Mouse (Mus musculus) lung, adult 18-20 months (tissue): ENCODE results near the gene Sept1.
"Not testable (repeated sequence)": the region's sequence is repeated elsewhere in the genome, so short reads cannot be mapped to it uniquely, and the experiment has no call there.

Experiments
- DNase-seq, 2 experiments: peaks; one replicate each; pipeline ENCODE4 v3.0.0; 2022; ENCODE audit warnings: mixed read lengths in 2 of 2

Gene Sept1

GRCm38 (mm10) chr7:127253821-127254769 lies 21.2 kb upstream of the Sept1 start:
- peak; percentile 94 to 95 for DNase-seq

- no peak for DNase-seq
These were observed 20.4 kb upstream of the Sept1 start for GRCm38 (mm10) chr7:127253341-127253740.

GRCm38 (mm10) chr7:127252414-127252813 lies 19.5 kb upstream of the Sept1 start:
- DNase-seq = no peak

DNA sequence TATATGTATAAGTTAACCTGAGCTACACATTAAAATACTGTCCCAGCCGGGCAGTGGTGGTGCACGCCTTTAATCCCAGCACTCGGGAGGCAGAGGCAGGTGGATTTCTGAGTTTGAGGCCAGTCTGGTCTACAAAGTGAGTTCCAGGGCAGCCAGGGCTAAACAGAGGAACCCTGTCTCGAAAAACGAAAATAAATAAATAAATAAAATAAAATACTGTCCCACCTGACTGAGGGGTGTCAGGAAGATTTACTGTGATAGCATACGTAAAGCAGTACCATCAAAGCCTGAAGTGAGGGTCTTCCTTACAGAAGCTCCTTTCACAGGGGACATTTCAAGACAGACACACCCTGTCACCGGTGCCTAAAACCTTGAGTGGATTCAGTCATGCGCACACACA lies 17.6 kb upstream of the Sept1 start:
- not testable (repeated sequence) for DNase-seq

DNA sequence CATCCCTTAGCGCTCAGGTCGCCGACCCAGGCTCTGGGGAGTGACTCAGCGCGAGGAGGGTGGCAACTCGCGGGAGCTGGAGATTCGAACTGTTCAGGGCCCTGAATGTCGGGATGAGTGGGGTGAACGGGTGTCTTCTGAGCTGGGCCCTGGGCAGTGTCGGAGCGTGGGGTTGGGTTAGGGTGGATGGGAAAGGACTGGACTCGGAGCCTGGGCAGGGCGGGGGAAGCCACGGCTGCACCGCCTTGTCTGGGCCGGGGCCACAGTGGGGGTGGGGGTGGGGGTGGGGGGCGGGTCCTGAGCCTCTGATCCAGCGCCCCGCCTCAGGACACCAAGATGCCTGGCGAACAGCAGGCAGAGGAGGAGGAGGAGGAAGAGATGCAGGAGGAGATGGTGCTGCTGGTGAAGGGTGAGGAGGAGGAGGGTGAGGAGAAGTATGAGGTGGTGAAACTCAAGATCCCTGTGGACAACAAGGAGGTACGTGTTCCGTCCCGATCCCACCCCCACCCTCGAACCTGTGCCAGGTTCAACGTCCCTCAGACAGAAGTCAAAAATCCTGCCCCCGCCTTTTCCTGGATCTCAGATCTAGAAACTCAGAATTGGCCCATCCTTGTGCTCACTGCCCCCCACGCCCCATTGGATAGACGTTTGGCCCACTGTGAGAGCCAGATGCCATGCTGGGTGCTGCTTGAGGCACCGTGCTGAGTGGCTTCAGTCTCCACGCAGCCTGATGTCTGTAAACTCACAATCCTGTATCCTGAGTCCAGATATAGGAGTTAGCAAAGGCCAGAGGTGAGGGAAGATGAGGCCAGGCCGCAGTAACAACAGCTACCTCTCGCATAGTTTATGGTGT lies 12.0 kb upstream of the Sept1 start:
- peak; percentile 53 to 55 for DNase-seq

DNA sequence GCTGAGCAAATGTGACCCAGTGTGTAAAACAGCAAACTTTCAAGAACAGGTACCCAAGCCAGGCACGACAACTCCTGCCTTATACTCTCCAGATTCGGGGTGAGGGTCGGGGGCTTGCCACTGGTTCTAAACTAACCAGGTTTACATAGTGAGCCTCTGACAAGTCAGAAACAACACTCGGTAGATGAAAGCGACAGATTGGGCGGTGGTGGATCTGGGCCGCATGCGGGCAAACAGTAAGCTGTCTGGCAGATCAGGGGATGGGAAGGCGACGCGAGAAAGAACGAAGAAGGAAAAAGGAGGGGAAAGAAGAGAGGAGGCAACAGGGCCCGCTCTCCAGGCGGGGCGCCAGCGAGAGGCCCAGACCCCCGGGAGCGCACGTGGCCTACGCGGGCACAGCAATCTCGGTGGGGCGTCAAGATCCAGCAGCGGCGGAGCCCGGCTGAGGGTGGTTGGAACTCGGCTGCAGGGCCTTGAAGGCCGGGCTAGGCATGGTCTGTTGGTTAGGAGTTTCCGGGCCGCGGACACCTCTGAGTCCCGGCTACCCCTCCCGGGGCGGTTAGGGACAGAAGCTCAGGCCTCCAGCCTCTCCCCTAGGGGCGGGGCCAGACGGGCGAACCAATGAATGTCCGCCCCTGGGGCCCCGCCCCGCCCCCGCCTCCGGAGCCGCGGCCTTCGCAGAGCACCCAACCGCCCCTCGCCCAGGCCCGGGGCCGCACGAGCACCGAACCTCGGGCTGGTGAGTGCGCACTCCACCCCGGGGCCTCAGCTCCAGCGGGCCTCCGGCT lies 11.1 kb upstream of the Sept1 start, which contains the start of gene Zfp771:
TSS of gene Zfp771 (plus strand) at position 405 of the 788 bp plus-strand sequence.
- peak; percentile 94 to 97 for DNase-seq

GRCm38 (mm10) chr7:127243361-127243867 lies 10.5 kb upstream of the Sept1 start:
- no peak for DNase-seq

DNA sequence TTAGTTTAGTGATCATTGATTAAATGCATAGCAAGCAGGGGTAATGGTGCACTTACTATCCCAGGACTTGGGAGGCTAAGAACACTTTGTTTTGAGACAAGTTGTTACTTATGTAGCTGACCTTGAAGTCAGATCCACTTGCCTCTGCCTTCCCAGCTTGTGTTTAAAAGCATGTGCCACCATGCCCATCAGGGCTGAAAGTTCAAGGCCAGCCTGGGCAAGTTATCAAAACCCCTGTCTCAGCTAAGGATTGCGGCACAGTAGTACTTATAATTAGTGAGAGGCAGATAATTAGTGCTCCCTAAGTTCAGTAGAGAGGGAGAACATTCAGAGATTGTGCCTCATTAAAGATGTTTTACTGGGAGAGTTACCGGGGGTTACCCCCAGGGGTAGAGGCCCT lies 1.8 kb upstream of the Sept1 start:
- DNase-seq = no peak

GRCm38 (mm10) chr7:127233765-127234164 lies 835 bp upstream of the Sept1 start:
- no peak for DNase-seq

GRCm38 (mm10) chr7:127233368-127233749 lies 429 bp upstream of the Sept1 start:
- no peak for DNase-seq

DNA sequence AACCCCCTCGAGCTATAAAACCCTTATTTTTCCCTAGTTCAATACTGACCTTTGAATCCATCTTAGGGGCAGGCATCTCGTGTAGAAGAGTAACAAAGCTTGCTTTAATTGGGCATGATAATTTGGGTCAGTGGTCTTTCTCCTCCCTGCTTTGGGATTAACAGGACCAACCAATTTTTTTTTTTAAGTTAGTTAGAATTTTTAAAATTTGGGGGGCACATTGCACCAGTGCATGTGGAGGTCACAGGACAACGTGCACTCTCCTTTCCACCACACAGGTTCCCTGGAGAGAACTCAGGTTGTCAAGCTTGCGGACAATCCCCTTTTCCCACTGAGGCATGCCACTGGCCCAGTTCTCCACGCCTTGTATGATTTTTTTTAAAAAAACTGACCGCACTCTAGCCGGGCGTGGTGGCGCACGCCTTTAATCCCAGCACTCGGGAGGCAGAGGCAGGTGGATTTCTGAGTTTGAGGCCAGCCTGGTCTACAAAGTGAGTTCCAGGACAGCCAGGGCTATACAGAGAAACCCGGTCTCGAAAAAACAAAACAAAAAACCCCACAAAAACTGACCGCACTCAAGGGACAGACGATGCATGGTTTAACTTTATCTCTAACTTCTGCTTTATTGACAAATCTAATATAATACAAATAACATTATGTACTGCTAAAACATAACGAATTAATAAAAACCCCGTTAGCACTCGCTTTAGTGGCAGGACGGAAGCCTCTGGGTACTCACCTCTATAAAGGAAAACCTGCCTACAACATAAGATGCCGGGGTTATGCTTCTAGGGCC lies 906 bp downstream of the Sept1 start:
- DNase-seq = no peak

DNA sequence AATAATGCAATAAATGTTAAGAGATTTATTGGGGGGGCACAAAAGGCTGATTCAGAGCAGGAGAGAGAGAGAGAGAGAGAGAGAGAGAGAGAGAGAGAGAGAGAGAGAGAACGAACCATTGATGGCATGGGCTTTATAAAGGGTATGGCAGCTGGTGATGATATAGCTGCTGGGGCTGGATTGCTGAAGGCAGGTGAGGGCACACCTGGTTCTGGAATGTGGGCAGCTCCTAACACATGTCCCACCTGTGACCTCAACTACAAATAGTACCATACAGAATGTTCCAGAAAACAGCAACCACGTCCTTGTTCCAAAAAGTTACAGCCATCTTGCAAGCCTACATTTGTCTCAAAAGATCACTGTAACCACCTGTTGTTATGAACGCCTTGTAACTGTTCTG lies 1.6 kb downstream of the Sept1 start:
- no peak for DNase-seq

DNA sequence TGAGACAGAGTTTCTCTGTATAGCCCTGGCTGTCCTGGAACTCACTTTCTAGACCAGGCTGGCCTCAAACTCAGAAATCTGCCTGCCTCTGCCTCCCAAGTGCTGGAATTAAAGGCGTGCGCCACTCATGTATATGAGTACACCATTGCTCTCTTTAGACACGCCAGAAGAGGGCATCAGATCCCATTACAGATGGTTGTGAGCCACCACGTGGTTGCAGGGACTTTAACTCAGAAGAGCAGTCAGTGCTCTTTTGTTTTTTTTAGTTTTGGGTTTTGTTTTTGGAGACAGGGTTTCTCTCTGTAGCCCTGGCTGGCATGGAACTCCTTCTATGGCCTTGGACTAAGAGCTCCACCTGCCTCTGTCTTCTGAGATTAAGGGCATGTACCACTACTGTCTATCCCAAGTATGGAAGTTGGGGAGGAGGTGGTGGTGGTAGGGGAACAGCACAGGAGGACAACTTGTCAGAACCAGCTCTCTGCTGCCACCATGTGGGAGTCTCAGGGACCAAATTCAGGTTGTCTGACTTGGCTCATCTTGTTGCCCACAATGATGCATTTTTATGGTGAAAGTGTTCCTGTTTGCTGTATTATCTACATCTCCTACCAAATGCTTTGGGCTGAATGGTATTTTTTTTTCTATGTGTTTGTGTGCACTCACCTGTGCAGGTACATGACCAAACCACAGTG lies 4.2 kb downstream of the Sept1 start:
- DNase-seq = peak; percentile 73 to 76

DNA sequence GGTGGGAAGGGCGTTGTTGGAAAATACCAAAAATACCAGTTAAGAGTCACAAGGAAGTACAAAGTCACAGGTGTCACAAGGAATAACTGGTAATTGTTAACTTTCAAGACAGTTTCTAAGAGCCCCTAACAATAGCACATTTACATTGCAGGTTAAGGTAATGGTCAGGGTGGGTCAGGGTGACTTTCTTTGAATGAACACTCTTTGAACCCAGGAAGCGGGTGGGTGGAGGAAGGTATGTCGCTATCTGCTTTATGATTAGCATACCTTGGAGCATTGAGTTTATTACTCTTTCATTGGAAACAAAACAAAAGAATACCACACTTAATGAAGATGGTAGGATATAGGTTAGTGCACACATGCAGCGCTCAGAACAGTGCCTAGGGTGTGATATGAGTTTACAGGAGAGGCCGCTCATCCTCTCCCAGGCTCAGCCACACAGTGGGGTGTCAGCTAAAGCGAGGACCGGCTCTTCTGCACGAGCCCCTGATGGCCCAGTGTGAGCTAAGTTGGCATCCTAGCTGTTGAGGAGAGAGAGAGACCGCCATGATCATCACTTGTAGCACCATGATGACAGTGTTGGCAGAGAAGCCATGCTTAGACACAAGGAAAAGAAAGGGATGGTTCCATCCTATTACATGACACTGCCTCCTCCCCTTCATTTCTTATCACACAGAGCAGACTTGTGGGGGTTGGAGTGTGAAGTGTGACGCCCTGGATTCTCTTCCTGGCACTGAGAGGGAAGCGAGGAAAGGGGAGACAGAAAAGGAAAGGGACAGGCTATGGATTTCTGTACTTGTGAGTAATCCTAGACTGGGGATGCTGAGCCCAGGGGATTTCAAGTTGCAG lies 7.6 kb downstream of the Sept1 start:
- DNase-seq = no peak

- DNase-seq = no peak
These were observed 8.3 kb downstream of the Sept1 start for GRCm38 (mm10) chr7:127224616-127225015.

DNA sequence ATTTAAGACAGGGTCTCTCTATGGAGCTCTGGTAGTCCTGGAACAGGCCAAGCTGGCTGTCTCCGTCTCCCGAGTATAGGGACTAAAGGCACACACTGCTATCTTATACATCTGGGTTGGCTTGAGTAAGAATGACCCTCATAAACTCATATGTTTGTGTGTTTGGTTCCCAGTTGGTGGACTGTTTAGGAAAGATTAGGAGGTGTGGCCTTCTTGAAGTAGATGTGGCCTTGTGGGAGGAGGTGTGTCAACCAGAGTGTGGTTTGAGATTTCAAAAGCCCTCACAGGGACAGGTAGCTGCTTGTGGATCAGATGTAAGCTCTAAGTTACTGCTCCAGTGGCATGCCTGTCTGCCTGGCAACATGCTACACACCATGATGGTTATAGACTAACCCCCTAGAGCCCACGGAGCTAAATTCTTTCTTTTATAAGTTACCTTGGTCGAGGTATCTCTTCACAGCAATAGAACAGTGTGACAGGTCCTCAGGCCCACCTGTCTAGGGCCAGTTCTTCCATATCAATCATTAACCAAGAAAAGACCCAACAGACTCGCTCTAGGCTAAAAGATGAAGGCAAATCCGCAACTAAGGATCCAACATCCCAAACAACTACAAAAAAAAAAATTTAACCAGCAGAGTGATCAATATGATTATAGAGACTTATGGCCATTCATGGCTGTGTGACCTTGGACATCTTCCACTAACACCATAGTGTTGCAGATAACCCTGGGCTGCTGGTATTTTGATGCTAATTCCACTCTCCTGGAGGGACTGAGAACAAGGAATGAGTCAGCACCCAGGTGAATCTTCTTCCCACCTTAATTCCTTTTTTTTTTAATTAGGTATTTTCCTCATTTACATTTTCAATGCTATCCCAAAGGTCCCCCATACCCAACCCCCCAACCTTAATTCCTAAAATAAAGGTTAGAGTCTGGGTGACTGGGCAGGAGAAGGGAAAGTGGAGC lies 9.1 kb downstream of the Sept1 start:
- no peak for DNase-seq

- no peak for DNase-seq
These were observed 9.8 kb downstream of the Sept1 start for GRCm38 (mm10) chr7:127223106-127223505.

DNA sequence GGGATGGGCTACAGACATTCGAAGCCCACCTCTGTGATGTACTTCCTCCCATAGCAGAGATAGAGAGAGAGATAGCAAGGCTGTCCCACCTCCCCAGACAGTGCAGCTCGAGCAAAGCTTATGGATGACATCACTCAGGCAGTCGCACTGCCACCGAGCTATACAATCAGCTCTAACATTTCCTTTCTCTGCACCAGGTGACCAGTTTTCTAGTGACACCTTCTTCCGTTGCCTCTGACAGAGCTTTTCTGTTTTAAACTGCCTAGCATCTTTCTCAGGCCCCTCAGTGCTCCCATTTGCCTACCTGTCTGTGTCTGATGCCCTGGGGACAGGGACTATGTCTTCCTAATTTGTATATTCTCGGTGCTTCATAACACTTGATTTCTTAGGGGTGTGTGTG lies 12.5 kb downstream of the Sept1 start:
- DNase-seq = no peak

DNA sequence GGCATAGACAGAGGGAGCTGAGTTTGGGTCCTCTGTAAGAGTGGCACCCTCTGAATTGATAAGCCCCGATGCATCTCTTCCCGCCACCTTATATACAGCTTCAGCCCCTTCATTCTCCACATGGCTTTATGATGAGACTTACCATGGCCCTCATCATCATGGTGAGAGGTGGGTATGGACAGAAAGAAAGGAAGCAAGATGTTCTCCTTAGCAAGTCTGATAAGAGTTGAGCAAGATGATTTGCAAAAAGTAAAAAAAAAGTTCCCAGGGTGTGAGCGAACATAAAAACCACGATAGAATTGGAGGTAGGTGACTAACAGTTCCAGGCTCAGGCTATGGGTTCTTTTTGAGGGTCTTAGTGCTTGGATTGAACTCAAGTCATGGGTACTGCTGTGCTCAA lies 14.3 kb downstream of the Sept1 start:
- no peak for DNase-seq
